Mouse (Mus musculus) hindbrain, embryonic 11.5 days (tissue): ENCODE measurements around the gene Kpna7. TPM values are rescaled to one million over a fixed set of nuclear protein-coding genes. Genes with fewer than 3 reads are reported as not detected.
A peak's percentile ranks its signal among the peaks of the same experiment; 100 is the strongest.

ENCODE experiments used
- ATAC-seq: fragments of 200-750 bp; cut with Nextera tagmentation; 2 replicates; pipeline ENCODE4 v1.8.0; 2017; ENCODE audit warnings: mild to moderate bottlenecking, moderate TSS enrichment, moderate library complexity; ENCODE audit not compliant: low FRiP score
- DNase-seq: peaks from one replicate; pipeline ENCODE4 v3.0.0-alpha.2; 2015; ENCODE audit warnings: low spot score
- H3K27ac ChIP-seq: fragments of 300-500 bp; sonication (generic); 2 replicates; pipeline ENCODE4 v1.5.1; 2014; ENCODE audit warnings: mild to moderate bottlenecking, low read depth, low read length
- H3K27me3 ChIP-seq: fragments of 300-500 bp; sonication (generic); 2 replicates; pipeline ENCODE4 v1.6.1; 2014; ENCODE audit warnings: mild to moderate bottlenecking, low read length, moderate library complexity, mixed read lengths; ENCODE audit not compliant: control insufficient read depth, insufficient read depth
- H3K36me3 ChIP-seq: fragments of 300-500 bp; sonication (generic); 2 replicates; pipeline ENCODE4 v1.6.1; 2014; ENCODE audit warnings: mild to moderate bottlenecking, low read length, moderate library complexity, mixed read lengths; ENCODE audit not compliant: control insufficient read depth, insufficient read depth
- H3K4me1 ChIP-seq: fragments of 300-500 bp; sonication (generic); replicated peaks from 2 replicates; pipeline ENCODE4 v1.6.1; 2014; ENCODE audit warnings: low read length, mixed read lengths; ENCODE audit not compliant: control insufficient read depth, insufficient read depth
- H3K4me2 ChIP-seq: fragments of 300-500 bp; sonication (generic); replicated peaks from 2 replicates; pipeline ENCODE4 v1.6.1; 2014; ENCODE audit warnings: mild to moderate bottlenecking, low read depth, low read length
- H3K4me3 ChIP-seq: fragments of 300-500 bp; sonication (generic); 2 replicates; pipeline ENCODE4 v1.5.1; 2014; ENCODE audit warnings: low read depth, low read length
- H3K9ac ChIP-seq: fragments of 300-500 bp; sonication (generic); 2 replicates; pipeline ENCODE4 v1.6.1; 2014; ENCODE audit warnings: low read depth, low read length
- H3K9me3 ChIP-seq: fragments of 300-500 bp; sonication (generic); 2 replicates; pipeline ENCODE4 v1.6.1; 2016; ENCODE audit warnings: low read length; ENCODE audit not compliant: control insufficient read depth
- WGBS: fragments of 180-500 bp; shearing (Covaris S2); extraction: QIAGEN DNeasy Blood & Tissue Kit; methylation state at CpG from one replicate; pipeline ENCODE4 v1.1.7; 2014; 5-methylcytosine and 5-hydroxymethylcytosine counted together
- polyA plus RNA-seq: library from polyadenylated mRNA; unstranded; fragments of >200 nt; fragmentation: Nextera tagmentation; extraction: Ambion mirVana; gene quantifications from 2 replicates; pipeline ENCODE4 v1.2.1, GENCODE M21; 2014

Gene Kpna7
- polyA plus RNA-seq, 1 experiment from 2014 or later: not detected

DNA sequence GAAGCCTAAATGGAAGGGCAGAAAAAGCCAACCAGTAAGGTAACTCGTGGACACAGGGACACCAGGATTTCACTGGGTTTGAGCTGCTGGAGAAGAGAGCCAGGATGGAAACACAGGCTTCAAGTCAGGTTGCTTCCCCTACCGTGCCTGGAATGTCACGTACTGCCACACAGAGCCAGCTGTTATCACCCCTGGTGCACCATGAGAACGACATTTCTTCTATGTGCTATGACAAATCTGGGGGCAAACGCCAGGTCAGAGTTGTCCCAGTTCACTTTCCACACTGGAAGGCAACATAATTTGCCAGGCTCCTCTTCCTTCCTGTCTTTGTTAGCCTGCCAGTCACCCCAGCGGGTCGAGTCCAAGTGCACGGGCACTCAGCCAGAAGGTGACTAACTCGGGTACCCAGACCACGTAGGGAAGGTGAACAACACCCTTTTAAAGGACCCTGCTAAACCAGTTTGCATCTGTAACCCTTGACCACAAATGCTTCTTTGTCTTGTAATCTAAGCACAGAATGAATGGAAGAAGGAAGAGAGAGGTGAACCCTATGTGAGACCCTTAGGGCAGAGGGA lies 105.2 kb downstream of the Kpna7 start:
- Histone ChIP-seq H3K4me1 (no peaks in the 10 kb centered on the region), H3K9ac (no peak overlapping the region), H3K27ac (no peak overlapping the region), H3K27me3 (no peaks in the 10 kb centered on the region), H3K4me3 (no peak overlapping the region), H3K36me3 (no peaks in the 10 kb centered on the region), H3K4me2 (no peak overlapping the region), H3K9me3 (no peaks in the 10 kb centered on the region)
- no peak for DNase-seq
- WGBS: 79% methylated on average over 10 of the region's 10 CpGs
- ATAC-seq: no peak

DNA sequence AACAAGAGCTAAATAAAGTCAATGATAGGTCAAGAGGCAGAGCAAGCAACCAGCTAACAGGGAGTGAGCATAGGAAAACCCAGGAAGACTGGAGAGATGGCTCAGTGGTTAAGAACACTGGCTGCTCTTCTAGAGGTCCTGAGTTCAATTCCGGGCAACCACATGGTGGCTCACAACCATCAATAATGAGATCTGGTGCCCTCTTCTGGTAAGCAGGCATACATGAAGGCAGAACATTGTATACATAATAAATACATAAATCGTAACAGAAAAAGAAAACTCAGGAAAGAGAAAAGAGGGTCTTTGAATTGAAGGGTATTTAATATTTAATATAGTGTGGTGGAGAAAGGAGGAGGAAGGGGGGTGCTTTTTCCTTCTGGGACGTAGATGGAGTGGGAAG lies 112.6 kb downstream of the Kpna7 start:
- Histone ChIP-seq H3K9me3 (no peaks in the 10 kb centered on the region), H3K27ac (no peak overlapping the region), H3K36me3 (no peaks in the 10 kb centered on the region), H3K27me3 (no peaks in the 10 kb centered on the region), H3K9ac (no peak overlapping the region), H3K4me3 (no peak overlapping the region), H3K4me1 (no peaks in the 10 kb centered on the region), H3K4me2 (no peak overlapping the region)
- WGBS: 89% methylated on average over 3 of the region's 3 CpGs
- DNase-seq (no peak), ATAC-seq (no peak)

DNA sequence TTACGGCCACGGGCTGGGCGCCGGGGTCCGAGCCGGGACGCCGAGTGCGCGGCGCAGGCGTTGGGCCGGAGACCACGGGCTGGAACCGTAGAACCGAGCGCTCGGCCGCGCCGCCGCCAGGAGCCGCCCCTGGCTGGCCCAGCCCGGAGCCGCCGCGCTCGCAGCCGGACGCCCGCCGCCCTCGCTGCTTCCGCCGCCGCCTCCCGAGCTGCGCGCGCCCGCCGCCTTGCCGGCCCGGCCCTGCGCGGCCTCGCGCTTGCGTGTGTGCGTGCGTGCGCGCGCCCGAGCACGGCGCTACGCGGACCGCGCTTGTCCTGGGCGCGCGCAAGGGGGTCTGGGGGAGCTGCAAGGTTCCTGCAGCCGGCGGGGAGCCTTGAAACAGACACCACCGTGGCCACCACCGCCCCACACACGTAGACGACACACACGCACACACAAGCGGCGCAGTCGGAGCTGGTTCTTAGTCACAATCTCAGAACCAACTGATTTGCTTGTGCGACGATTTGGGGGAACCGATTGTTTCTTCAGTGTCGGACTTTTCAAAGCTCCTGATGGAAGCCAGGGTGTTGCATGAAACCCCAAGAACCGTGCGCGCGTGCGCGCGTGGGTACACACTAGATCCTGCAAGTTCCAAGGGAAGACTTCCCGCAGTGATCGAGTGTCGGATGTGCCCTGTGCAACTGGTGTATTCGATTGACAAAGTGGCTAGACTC lies 118.0 kb downstream of the Kpna7 start, which contains the start of gene Smurf1:
TSS of gene Smurf1 (minus strand) at position 209 of the 713 bp plus-strand sequence.
- peak within 1 kb of the TSS; percentile 72 for H3K4me2 ChIP-seq
- peak within 1 kb of the TSS; percentile 84 for H3K9ac ChIP-seq
- H3K4me3 ChIP-seq: peak within 1 kb of the TSS; percentile 91
- WGBS: under 1% methylated on average over 77 of the region's 89 CpGs
- no peaks in the 10 kb centered on the region for H3K4me1 ChIP-seq
- peak within 1 kb of the TSS; percentile 82 for H3K27ac ChIP-seq
- no peaks in the 10 kb centered on the region for H3K9me3 ChIP-seq
- no peaks in the 10 kb centered on the region for H3K36me3 ChIP-seq
- H3K27me3 ChIP-seq: no peaks in the 10 kb centered on the region
- DNase-seq: peak; percentile 97
- ATAC-seq: peak; percentile 70

DNA sequence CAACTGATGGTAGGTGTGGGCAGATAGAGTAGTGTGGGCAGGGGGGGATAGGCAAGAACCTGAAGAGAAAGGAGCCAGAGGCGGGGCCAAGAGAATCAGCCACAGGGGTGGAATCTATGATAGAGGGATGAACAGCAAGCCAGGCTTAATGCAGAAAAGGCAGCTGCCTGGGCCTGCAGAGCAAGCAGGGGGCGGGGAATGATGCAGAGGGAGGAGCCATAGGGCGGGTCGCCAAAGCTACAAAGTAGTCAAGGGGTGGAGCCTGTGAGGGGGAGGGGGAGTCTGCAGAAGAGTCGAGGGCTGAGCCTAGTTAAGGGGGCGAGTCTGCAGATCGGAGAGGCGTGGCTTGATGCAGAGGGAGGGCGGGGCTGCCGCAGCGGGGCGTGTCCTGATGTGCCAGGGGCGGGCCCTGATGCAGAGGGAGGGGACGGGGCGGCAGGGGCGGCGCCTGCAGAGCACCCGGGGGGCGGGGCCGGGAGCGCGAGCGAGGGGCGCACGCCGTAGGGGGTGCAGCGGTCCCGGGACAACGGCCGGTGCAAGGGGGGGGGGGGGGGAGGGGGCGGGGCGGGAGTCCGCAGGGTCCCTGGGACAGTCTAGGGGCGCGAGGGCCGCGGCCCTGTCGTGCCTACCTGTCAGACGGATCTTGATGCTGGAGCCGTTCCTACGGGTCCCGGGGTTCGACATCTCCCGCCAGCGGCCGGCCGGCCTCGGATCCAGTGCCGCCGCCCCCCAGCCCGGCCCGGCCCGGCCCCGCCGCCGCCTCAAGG lies 118.8 kb downstream of the Kpna7 start:
- Histone ChIP-seq H3K4me2 (peak overlapping the region; percentile 72), H3K9me3 (no peaks in the 10 kb centered on the region), H3K27me3 (no peaks in the 10 kb centered on the region), H3K4me3 (peak overlapping the region; percentile 91), H3K4me1 (no peaks in the 10 kb centered on the region), H3K36me3 (no peaks in the 10 kb centered on the region), H3K9ac (peak overlapping the region; percentile 84), H3K27ac (peak overlapping the region; percentile 82)
- DNase-seq: peak; percentile 93
- ATAC-seq: peak; percentile 82
- WGBS: under 1% methylated on average over 23 of the region's 56 CpGs

DNA sequence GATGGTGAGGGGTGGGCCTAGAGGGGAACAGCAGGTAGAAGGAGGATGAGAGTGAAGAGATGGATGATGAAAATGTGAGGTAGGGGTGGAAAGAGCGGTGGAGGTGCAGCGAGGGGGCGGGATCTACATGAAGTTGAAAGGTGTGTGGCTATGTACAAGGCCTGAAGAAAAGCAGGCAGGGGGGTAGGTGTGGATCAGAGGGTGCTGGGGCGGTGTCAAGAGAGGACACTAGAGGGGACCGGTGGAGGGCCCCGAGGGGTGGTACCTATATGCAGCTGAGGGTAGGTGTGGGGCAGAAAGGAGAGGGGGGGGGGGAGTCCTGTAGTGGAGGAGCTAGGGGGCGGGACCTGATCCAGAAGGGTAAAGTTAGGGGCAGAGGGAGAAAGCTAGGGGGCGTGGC lies 119.4 kb downstream of the Kpna7 start:
- Histone ChIP-seq H3K9me3 (no peaks in the 10 kb centered on the region), H3K27me3 (no peaks in the 10 kb centered on the region), H3K36me3 (no peaks in the 10 kb centered on the region), H3K4me1 (no peaks in the 10 kb centered on the region), H3K4me3 (peak overlapping the region; percentile 91), H3K9ac (no peak overlapping the region), H3K4me2 (no peak overlapping the region), H3K27ac (0 out of 2 replicates have a peak overlapping the region, but pooled peaks have one; percentile 82)
- 20% methylated on average over 8 of the region's 8 CpGs for WGBS
- ATAC-seq (peak; percentile 59), DNase-seq (no peak)

DNA sequence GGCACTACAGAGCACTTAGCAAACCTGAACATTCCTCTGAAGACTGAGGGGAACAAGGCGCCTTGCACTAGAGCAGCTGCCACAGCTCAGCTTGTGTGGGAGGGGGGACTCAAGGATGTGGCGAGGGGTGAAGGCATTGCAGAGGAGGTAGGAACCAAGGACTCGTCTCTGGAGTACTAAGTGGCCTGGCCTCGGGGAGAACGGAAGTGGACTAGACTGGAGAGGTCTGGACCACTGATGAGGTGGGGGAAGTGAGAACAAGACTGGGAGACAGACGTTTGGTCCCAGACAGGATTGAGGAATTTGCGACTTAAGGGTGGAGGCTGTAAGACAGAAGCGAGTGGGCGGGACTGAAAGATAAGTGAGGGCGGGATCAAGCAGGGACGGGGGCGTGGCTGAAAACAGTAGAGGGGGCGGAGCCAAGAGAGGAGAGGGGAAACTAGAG lies 120.0 kb downstream of the Kpna7 start:
- Histone ChIP-seq H3K9ac (no peak overlapping the region), H3K27ac (no peak overlapping the region), H3K9me3 (no peaks in the 10 kb centered on the region), H3K36me3 (no peaks in the 10 kb centered on the region), H3K27me3 (no peaks in the 10 kb centered on the region), H3K4me2 (peak overlapping the region; percentile 23; the same call in 1 of the 2 replicates), H3K4me3 (no peak overlapping the region), H3K4me1 (no peaks in the 10 kb centered on the region)
- DNase-seq (peak; percentile 64), ATAC-seq (peak; percentile 3; the same call in 1 of the 2 replicates)
- 9% methylated on average over 13 of the region's 13 CpGs for WGBS

DNA sequence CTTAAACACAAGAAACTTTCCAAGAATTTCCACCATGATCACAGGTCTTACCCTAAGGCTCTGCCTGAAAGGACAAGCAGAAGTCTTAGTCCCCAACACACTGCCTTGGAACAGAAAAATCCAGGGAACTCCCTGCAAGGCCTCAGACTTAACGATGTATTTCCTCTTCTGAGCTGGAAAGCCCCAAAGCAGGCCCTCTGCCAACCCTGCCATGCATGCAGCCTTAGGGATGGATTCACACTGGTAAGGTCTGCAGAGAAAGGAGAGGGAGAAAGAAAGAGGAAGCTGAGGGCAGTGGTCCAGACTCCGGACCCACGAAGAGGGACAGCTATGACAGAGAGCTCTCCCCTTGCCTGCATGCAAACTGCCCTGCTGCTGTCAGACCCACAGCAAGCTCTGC lies 120.4 kb downstream of the Kpna7 start:
- H3K36me3 ChIP-seq: no peaks in the 10 kb centered on the region
- H3K4me3 ChIP-seq: no peak overlapping the region
- no peak overlapping the region for H3K9ac ChIP-seq
- no peak overlapping the region for H3K27ac ChIP-seq
- DNase-seq: no peak
- H3K4me2 ChIP-seq: 0 out of 2 replicates have a peak overlapping the region, but pooled peaks have one; percentile 23
- WGBS: 61% methylated on average over 3 of the region's 3 CpGs
- no peaks in the 10 kb centered on the region for H3K9me3 ChIP-seq
- no peaks in the 10 kb centered on the region for H3K27me3 ChIP-seq
- ATAC-seq: no peak
- no peaks in the 10 kb centered on the region for H3K4me1 ChIP-seq

DNA sequence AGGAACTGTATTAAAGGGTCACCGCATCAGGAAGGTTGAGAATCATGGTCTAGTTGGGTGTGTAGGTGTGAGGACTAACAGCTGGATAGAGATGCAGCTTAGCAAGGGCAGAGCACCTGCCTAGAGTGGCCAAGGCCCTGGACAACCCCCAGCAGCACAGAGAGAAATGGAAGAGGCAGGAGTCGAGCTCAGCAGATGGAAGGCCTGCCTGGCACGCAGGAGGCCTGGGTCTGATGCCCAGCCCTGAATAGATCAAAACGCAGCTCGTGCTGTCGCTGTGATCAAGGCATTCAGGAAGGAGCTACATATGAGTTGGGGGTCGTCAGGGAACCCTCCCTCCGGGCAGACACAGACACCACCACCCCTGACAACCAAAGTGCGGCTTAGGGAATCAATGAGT lies 125.6 kb downstream of the Kpna7 start:
- 88% methylated on average over 9 of the region's 9 CpGs for WGBS

More for the DNA sequence above, 125.6 kb downstream of the Kpna7 start:
- DNase-seq (no peak), ATAC-seq (no peak)
- Histone ChIP-seq H3K27ac (no peak overlapping the region), H3K9ac (no peak overlapping the region), H3K27me3 (no peaks in the 10 kb centered on the region), H3K4me1 (no peaks in the 10 kb centered on the region), H3K4me2 (no peak overlapping the region), H3K36me3 (no peaks in the 10 kb centered on the region), H3K4me3 (no peak overlapping the region), H3K9me3 (no peaks in the 10 kb centered on the region)
